Mouse (Mus musculus) midbrain, embryonic 13.5 days (tissue): Measurements from ENCODE around the gene Cers6. TPM values are rescaled to one million over a fixed set of nuclear protein-coding genes. Genes with fewer than 3 reads are reported as not detected.

Source experiments
- ATAC-seq: fragments of 200-750 bp; cut with Nextera tagmentation; 2 replicates; pipeline ENCODE4 v1.8.0; 2017; ENCODE audit warnings: mild to moderate bottlenecking, moderate TSS enrichment, moderate library complexity
- H3K27ac ChIP-seq: fragments of 300-500 bp; sonication (generic); 2 replicates; pipeline ENCODE4 v1.5.1; 2015; ENCODE audit warnings: inconsistent platforms, mild to moderate bottlenecking, moderate library complexity
- H3K27me3 ChIP-seq: fragments of 300-500 bp; sonication (generic); 2 replicates; pipeline ENCODE4 v1.6.1; 2015; ENCODE audit warnings: mild to moderate bottlenecking, inconsistent platforms
- H3K36me3 ChIP-seq: fragments of 300-500 bp; sonication (generic); 2 replicates; pipeline ENCODE4 v1.6.1; 2015; ENCODE audit warnings: mild to moderate bottlenecking, inconsistent platforms
- H3K4me1 ChIP-seq: fragments of 300-500 bp; sonication (generic); replicated peaks from 2 replicates; pipeline ENCODE4 v1.6.1; 2015; ENCODE audit warnings: inconsistent platforms
- H3K4me2 ChIP-seq: fragments of 300-500 bp; sonication (generic); replicated peaks from 2 replicates; pipeline ENCODE4 v1.6.1; 2015; ENCODE audit warnings: moderate library complexity, mild to moderate bottlenecking, inconsistent platforms
- H3K4me3 ChIP-seq: fragments of 300-500 bp; sonication (generic); replicated peaks from 2 replicates; pipeline ENCODE4 v1.5.1; 2015; ENCODE audit warnings: mild to moderate bottlenecking, inconsistent platforms
- H3K9ac ChIP-seq: fragments of 300-500 bp; sonication (generic); replicated peaks from 2 replicates; pipeline ENCODE4 v1.6.1; 2015; ENCODE audit warnings: mild to moderate bottlenecking, inconsistent platforms
- H3K9me3 ChIP-seq: fragments of 300-500 bp; sonication (generic); 2 replicates; pipeline ENCODE4 v1.6.1; 2016; ENCODE audit warnings: mild to moderate bottlenecking, inconsistent platforms
- whole genome bisulfite sequencing: fragments of 180-500 bp; shearing (Covaris S2); methylation state at CpG from one replicate; pipeline ENCODE4 v1.1.7; 2015; 5-methylcytosine and 5-hydroxymethylcytosine counted together
- polyA plus RNA-seq: library from polyadenylated mRNA; unstranded; fragments of >200 nt; fragmentation: Nextera tagmentation; extraction: Ambion mirVana; gene quantifications from 2 replicates; pipeline ENCODE4 v1.2.1, GENCODE M21; 2015

The Cers6 gene
- polyA plus RNA-seq, 1 experiment from 2014 or later: 54.5 TPM

DNA sequence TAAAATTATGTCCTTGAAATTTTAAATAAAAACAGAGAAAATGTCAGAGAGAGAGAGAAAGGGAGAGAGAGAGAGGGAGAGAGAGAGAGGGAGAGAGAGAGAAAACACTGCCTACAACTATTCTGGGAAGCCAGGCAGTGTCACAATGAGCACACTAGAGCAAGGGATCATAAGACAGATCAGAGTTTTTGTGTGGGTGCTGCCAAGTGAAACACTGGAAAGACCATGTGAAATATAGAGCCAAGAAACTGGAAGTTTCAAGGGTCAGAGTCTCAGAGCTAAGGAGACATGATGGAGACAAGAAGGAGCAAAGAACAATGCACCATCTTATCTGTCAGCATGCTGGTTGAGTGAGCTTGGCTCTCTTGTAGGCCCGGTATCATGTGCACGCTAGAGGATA lies 236.3 kb downstream of the Cers6 start:
- no peaks in the 10 kb centered on the region for H3K27me3 ChIP-seq
- ATAC-seq: no peak
- no peaks in the 10 kb centered on the region for H3K9me3 ChIP-seq
- no peak overlapping the region for H3K27ac ChIP-seq
- H3K9ac ChIP-seq: no peak overlapping the region
- H3K4me3 ChIP-seq: no peak overlapping the region
- H3K4me2 ChIP-seq: no peak overlapping the region
- H3K36me3 ChIP-seq: no peaks in the 10 kb centered on the region
- H3K4me1 ChIP-seq: no peaks in the 10 kb centered on the region
- WGBS: 90% methylated on average over 2 of the region's 2 CpGs

DNA sequence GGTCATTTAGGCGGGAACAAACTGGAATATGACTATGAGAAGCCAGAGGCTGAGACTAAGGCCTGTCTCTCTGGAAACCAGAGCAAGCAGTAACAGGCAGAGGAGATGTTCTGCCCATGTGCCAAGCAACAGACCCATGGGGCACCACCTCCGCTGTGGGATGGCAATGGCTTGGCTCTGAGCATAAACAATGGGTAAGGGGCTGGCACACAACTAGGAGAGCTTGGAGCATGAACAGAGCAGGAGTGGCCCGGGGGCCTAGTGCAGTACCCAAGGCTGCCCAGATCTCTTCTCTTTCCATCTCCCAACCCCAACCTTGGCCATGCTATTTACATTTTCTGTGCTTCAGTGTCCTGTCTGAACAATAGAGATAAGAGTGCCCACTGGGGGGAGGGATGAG lies 237.5 kb downstream of the Cers6 start:
- Histone ChIP-seq H3K9me3 (no peaks in the 10 kb centered on the region), H3K4me2 (no peak overlapping the region), H3K27ac (no peak overlapping the region), H3K4me1 (no peaks in the 10 kb centered on the region), H3K4me3 (no peak overlapping the region), H3K9ac (no peak overlapping the region), H3K27me3 (no peaks in the 10 kb centered on the region), H3K36me3 (no peaks in the 10 kb centered on the region)
- WGBS: 82% methylated on average over 3 of the region's 3 CpGs
- no peak for ATAC-seq

DNA sequence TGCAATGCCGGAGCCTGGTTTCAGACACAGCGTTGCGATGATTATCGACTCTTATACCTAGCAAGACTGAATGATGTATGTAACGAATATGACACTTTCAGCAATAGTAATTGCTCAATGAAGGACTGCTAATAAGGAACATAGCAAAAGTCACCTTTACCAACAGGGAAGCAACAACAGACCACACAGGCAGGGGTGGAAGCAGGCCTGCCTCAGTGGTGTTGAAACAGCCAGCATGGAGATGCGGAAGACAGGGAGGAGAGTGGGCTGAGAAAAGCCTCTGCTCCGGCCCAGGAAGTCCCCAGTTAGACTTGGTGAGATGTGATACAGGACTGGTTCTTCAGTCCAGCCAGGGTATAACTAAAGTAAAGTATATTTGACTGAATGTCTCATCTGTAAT lies 237.9 kb downstream of the Cers6 start:
- no peaks in the 10 kb centered on the region for H3K27me3 ChIP-seq
- no peak overlapping the region for H3K4me2 ChIP-seq
- H3K27ac ChIP-seq: no peak overlapping the region
- H3K9me3 ChIP-seq: no peaks in the 10 kb centered on the region
- ATAC-seq: no peak
- H3K4me3 ChIP-seq: no peak overlapping the region
- H3K4me1 ChIP-seq: no peaks in the 10 kb centered on the region
- H3K9ac ChIP-seq: no peak overlapping the region
- H3K36me3 ChIP-seq: no peaks in the 10 kb centered on the region
- 89% methylated on average over 7 of the region's 7 CpGs for WGBS

DNA sequence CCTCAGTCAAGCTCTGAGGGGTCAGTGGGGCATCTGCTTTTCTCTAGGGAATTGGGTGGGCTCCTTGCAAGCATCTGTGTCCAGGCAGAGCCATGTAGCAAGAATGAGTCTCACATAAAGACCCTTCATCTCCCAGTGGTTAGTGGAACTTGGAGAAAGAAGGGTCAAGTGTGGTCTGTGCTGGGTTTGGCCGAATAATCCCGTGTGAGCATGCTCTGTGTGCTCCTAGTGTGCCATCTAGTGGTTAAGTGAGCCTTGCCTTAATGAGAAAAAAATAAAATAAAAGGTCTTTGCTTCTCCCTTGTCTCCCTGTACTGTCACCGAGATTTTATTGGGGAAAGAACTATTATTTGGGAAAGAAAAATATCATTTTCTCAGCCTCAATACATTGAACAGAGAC lies 239.5 kb downstream of the Cers6 start:
- Histone ChIP-seq H3K4me1 (0 out of 2 replicates have a peak, but pooled peaks cover 3% of the 10 kb centered on the region), H3K27me3 (no peaks in the 10 kb centered on the region), H3K4me2 (no peak overlapping the region), H3K36me3 (0 out of 2 replicates have a peak, but pooled peaks cover 1% of the 10 kb centered on the region), H3K4me3 (no peak overlapping the region), H3K9me3 (no peaks in the 10 kb centered on the region), H3K27ac (no peak overlapping the region), H3K9ac (no peak overlapping the region)
- WGBS: 21% methylated on average over 3 of the region's 3 CpGs
- no peak for ATAC-seq

DNA sequence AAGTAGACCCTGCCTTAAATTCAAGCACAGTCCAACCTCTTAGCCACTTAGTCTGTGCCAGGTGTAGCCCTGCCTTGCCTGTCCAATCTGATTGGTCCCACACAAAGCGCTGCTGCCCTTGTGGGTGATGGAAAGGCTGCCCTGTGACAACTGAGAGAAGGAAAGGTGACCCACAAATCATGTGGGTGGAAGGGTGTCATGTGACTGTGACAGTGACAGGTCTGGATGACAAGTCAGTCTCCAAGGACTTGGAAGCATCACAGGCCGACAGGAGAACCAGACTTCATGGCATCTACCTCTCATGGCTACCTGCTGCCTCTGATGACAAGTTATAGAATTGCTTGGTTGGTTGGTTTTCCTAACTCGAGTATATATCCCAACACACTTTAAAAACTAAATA lies 242.3 kb downstream of the Cers6 start:
- Histone ChIP-seq H3K36me3 (peaks cover 8% of the 10 kb centered on the region; the same call in 1 of the 2 replicates), H3K9ac (no peak overlapping the region), H3K9me3 (no peaks in the 10 kb centered on the region), H3K4me2 (no peak overlapping the region), H3K4me1 (0 out of 2 replicates have a peak, but pooled peaks cover 3% of the 10 kb centered on the region), H3K27ac (no peak overlapping the region), H3K4me3 (no peak overlapping the region), H3K27me3 (no peaks in the 10 kb centered on the region)
- 86% methylated on average over 3 of the region's 3 CpGs for WGBS
- ATAC-seq: no peak

DNA sequence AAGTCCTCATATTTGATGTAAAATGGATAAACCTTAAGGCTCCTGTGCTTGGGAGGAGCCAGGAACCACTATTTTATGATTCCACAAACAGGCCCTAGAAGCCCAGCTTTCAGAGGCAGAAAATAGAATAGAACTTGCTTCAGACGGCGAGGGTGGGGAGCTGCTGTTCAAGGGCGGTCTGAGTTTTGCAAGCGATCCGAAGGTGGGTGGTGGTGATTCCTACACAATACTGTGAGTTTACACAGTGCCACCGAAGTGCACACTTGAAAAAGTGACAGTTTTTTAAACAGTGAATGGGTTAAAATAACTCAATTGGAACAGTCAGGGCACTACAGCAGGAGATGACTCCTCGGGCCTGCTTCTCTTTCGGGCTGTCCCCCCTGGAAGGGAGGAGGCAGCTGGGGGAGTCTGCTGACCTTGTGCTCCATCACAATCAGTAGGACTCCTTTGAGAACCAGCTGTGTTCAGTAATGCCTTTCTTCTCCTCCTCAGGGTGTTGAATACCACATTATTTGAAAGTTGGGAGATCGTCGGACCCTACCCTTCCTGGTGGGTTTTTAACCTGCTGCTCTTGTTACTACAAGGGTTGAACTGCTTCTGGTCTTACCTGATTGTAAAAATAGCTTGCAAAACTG lies 243.4 kb downstream of the Cers6 start:
- H3K4me1 ChIP-seq: 0 out of 2 replicates have a peak, but pooled peaks cover 3% of the 10 kb centered on the region
- H3K36me3 ChIP-seq: peaks cover 8% of the 10 kb centered on the region; the same call in 1 of the 2 replicates
- no peak overlapping the region for H3K27ac ChIP-seq
- ATAC-seq: no peak
- H3K9ac ChIP-seq: no peak overlapping the region
- no peak overlapping the region for H3K4me3 ChIP-seq
- no peaks in the 10 kb centered on the region for H3K27me3 ChIP-seq
- WGBS: 43% methylated on average over 10 of the region's 10 CpGs
- no peaks in the 10 kb centered on the region for H3K9me3 ChIP-seq
- H3K4me2 ChIP-seq: no peak overlapping the region

DNA sequence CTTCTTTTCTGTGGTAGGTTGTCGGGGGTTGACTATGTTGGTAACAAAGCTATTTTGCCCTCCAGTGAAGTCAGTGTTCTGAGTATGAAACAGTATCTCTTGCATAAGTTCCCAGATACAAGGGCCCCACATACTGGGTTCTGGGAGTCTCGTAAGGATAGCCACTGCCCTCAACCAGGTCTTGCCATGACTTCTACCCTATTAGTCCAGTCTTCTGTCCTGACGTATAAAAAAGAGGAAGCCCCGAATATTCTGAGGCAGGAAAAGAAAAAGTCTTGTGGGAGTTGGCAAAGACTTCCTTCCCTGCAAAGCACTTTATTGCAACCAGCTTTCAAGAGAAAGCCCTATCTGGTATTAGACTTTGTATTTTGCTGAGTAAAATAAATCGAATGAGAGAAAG lies 248.0 kb downstream of the Cers6 start:
- Histone ChIP-seq H3K4me2 (no peak overlapping the region), H3K4me3 (no peak overlapping the region), H3K36me3 (peaks cover 8% of the 10 kb centered on the region; the same call in 1 of the 2 replicates), H3K4me1 (0 out of 2 replicates have a peak, but pooled peaks cover 3% of the 10 kb centered on the region), H3K9me3 (no peaks in the 10 kb centered on the region), H3K27ac (no peak overlapping the region), H3K27me3 (no peaks in the 10 kb centered on the region), H3K9ac (no peak overlapping the region)
- ATAC-seq: no peak
- 87% methylated on average over 5 of the region's 5 CpGs for WGBS

DNA sequence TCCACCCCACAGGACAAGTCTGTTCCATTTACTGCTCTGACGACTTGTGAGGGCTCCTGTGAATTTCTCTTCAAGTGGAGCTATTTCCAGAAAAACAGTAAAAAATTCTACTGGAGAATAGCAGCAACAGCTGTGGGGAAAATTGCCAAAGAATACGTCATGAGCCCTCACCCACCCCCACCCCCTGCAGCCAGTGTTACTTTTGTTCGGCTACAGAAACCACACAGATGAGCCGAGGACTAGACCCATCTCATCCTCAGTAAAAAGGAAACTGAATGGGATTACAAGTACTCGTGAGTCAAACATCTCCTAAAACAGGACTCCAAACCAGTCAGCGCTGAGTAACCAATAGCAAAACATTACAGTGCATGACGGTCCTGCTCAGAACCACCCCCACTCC lies 248.5 kb downstream of the Cers6 start:
- H3K36me3 ChIP-seq: peaks cover 8% of the 10 kb centered on the region
- no peak overlapping the region for H3K4me3 ChIP-seq
- H3K4me1 ChIP-seq: 0 out of 2 replicates have a peak, but pooled peaks cover under 1% of the 10 kb centered on the region
- no peak overlapping the region for H3K4me2 ChIP-seq
- ATAC-seq: no peak
- no peaks in the 10 kb centered on the region for H3K9me3 ChIP-seq
- no peak overlapping the region for H3K9ac ChIP-seq
- no peak overlapping the region for H3K27ac ChIP-seq
- no peaks in the 10 kb centered on the region for H3K27me3 ChIP-seq
- WGBS: 74% methylated on average over 7 of the region's 7 CpGs

DNA sequence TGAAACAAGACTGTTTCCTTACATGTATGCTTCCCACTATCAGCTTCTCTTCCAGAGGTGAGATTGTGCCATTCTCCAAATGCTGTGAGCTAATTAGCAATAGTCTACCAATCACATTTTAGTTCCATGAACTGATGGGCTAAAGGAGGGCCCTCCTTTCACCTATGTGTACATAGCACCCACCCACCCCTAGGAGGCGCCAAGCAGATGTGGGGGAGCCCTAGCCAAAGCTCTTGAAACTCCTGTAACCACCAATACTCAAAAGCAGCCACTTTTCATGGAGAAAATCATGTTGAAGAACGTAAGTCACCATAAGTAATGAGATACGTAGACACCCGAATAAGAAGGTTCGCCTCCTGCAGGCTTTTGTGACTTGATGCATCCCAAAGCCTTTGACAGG lies 251.4 kb downstream of the Cers6 start:
- H3K9me3 ChIP-seq: peaks cover 3% of the 10 kb centered on the region; the same call in 1 of the 2 replicates
- ATAC-seq: no peak
- no peak overlapping the region for H3K4me2 ChIP-seq
- H3K4me3 ChIP-seq: no peak overlapping the region
- H3K27me3 ChIP-seq: no peaks in the 10 kb centered on the region
- H3K27ac ChIP-seq: no peak overlapping the region
- 82% methylated on average over 5 of the region's 5 CpGs for WGBS
- peaks cover 10% of the 10 kb centered on the region for H3K36me3 ChIP-seq
- no peaks in the 10 kb centered on the region for H3K4me1 ChIP-seq
- H3K9ac ChIP-seq: no peak overlapping the region

DNA sequence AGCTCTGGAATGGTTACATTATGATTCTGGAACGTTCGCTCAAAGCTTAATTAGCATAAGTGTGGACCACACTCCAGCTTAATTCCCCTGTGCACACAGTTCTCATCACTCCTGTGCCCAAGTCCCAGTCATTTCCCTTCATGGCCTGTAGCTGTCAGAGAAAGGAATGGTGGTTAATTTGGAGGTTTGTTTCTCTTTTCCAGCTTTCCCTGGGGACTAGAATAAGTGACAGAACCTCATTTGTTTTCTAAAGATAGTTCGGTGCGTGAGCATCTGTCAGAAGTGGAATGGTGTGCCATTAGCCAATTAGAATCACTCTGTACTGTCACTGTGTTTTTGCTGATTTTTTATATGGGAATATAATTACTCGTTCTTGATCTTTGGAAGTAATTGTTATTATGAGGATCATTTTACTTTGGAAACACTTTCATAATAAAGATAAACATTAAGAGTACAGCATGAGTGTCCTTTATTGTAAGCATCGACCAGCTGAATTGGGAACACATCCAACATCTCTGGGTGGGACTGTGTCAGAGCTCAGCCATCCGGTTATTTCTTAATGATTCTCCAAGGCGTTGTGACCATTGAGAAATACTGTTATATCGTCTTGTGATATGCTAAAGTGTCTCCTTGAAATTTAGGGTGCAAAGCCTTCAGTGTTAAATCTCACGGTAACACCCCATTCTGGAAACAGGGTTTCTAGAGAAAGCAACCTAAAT lies 252.7 kb downstream of the Cers6 start:
- no peak for ATAC-seq
- H3K4me1 ChIP-seq: no peaks in the 10 kb centered on the region
- H3K36me3 ChIP-seq: peaks cover 6% of the 10 kb centered on the region; the same call in 1 of the 2 replicates

DNA sequence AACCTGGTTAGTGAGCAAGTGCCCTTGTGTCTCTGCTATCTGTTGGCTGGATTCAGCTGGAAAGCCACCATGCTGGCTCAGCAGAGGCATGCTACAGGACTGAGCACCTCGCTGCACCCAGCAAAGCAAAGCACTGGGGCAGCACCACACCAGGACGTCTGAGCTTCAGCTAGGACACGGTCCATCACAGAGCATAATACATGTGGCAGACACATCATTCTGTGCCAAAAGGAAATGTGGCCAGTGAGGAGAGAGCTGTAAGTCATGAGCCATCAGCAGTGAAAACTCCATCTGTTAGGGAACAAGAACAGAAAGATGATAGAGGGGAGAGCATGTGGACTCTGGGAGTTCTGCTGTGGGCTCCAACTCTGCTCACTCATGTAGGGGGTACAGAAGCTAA lies 254.7 kb downstream of the Cers6 start:
- 91% methylated on average over 3 of the region's 3 CpGs for WGBS
- H3K36me3 ChIP-seq: peaks cover 6% of the 10 kb centered on the region; the same call in 1 of the 2 replicates
- H3K9me3 ChIP-seq: peaks cover 3% of the 10 kb centered on the region; the same call in 1 of the 2 replicates
- no peaks in the 10 kb centered on the region for H3K27me3 ChIP-seq
- H3K4me1 ChIP-seq: no peaks in the 10 kb centered on the region
- no peak overlapping the region for H3K9ac ChIP-seq
- no peak overlapping the region for H3K27ac ChIP-seq
- ATAC-seq: no peak
- no peak overlapping the region for H3K4me3 ChIP-seq
- H3K4me2 ChIP-seq: no peak overlapping the region

More for the DNA sequence above, 252.7 kb downstream of the Cers6 start:
- Histone ChIP-seq H3K9ac (no peak overlapping the region), H3K27me3 (no peaks in the 10 kb centered on the region), H3K4me3 (no peak overlapping the region), H3K27ac (no peak overlapping the region), H3K9me3 (peaks cover 3% of the 10 kb centered on the region; the same call in 1 of the 2 replicates), H3K4me2 (no peak overlapping the region)
- WGBS: 76% methylated on average over 10 of the region's 10 CpGs

DNA sequence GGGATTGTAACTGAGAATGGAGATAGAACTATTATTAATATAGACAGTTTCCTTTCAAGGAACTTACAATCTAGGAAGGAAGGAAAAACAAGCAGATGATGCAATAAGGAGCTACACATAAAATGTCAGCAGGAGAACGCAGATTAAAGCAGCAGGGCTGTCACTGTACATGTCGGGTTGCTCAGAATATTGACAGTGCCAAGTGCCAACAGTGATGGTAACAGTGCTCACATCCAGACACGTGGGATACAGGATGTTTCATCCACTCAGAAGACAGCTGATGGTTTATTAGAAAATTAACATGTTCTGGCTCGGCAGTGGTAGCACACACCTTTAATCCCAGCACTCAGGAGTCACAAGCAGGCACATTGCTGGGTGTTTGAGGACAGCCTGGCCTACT lies 255.5 kb downstream of the Cers6 start:
- no peak overlapping the region for H3K4me3 ChIP-seq
- H3K27ac ChIP-seq: no peak overlapping the region
- 72% methylated on average over 4 of the region's 4 CpGs for WGBS
- peaks cover 6% of the 10 kb centered on the region; the same call in 1 of the 2 replicates for H3K36me3 ChIP-seq
- peaks cover 3% of the 10 kb centered on the region; the same call in 1 of the 2 replicates for H3K9me3 ChIP-seq
- no peaks in the 10 kb centered on the region for H3K4me1 ChIP-seq
- ATAC-seq: no peak
- H3K9ac ChIP-seq: no peak overlapping the region
- H3K27me3 ChIP-seq: no peaks in the 10 kb centered on the region
- H3K4me2 ChIP-seq: no peak overlapping the region
